14 mouse cellular contexts compared by ENCODE assay signal in the genomic region with DNA sequence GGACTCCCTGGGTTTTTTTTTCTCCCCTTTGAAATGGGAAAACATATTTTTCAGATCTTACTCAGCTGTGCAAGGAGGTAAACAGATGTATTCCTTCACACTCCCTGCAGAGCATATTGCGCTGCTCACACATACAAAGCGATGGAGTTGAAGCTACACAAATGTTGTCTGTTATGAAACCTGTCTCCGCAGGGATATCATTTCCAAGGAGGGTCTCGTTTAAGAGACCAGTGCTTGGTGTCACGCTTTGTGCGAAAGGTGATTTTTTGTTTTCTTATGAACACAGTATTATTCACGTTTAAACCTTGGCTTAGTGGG. TPM values are rescaled to one million over a fixed set of nuclear protein-coding genes. Genes with fewer than 3 reads are reported as not detected.
DNase-seq lines count a peak whose midpoint lies in the region; ATAC-seq and TF ChIP-seq lines count a peak whose summit lies in the region.
"Had no signal": no experiment of that assay in that cellular context is flagged by ENCODE, and none has a peak within 500 bp of the region (broad histone marks: within the 10 kb centered on the region; RNA-seq: fewer than 3 reads in every experiment).

No protein-coding gene starts in this region.

- H3K9me3 ChIP-seq in midbrain, postnatal 0 days (ENCODE audit: low read length), result no peaks in the 10 kb centered on the region
- H3K9me3 ChIP-seq in midbrain, embryonic 16.5 days (replicated peaks; ENCODE audit: control insufficient read depth, low read length, poor library complexity, severe bottlenecking), result no peaks in the 10 kb centered on the region
- no peaks in the 10 kb centered on the region for H3K9me3 ChIP-seq in stomach, embryonic 16.5 days (replicated peaks; ENCODE audit: control insufficient read depth, low read length)
- no peaks in the 10 kb centered on the region for H3K9me3 ChIP-seq in hindbrain, embryonic 13.5 days
- H3K9me3 ChIP-seq in neural tube, embryonic 15.5 days (replicated peaks), result no peaks in the 10 kb centered on the region
- H3K9me3 ChIP-seq: embryonic facial prominence, embryonic 13.5 days; heart, embryonic 12.5 days had no signal

- ATAC-seq in midbrain, postnatal 0 days (ENCODE audit: low FRiP score), result no peak
- no peak for ATAC-seq in midbrain, embryonic 16.5 days
- 0 out of 2 replicates have a peak, but pooled peaks have one; percentile 60 for ATAC-seq in stomach, embryonic 16.5 days (ENCODE audit: insufficient read depth, low FRiP score)
- ATAC-seq in hindbrain, embryonic 13.5 days (ENCODE audit: low FRiP score), result no peak
- no peak for ATAC-seq in neural tube, embryonic 15.5 days (ENCODE audit: low FRiP score)
- ATAC-seq: activated CD4-positive, CD25-positive, alpha-beta regulatory T cell, adult 4 months had no signal

- WGBS in midbrain, postnatal 0 days, result 73% methylated on average over 7 of the region's 7 CpGs
- WGBS in midbrain, embryonic 16.5 days, result 80% methylated on average over 7 of the region's 7 CpGs
- WGBS in stomach, embryonic 16.5 days, result 53% methylated on average over 7 of the region's 7 CpGs
- 85% methylated on average over 7 of the region's 7 CpGs for WGBS in hindbrain, embryonic 13.5 days
- WGBS in neural tube, embryonic 15.5 days, result 82% methylated on average over 7 of the region's 7 CpGs

- no peaks in the 10 kb centered on the region for H3K36me3 ChIP-seq in midbrain, postnatal 0 days (ENCODE audit: insufficient read depth, low read length)
- H3K36me3 ChIP-seq in midbrain, embryonic 16.5 days (ENCODE audit: control insufficient read depth, insufficient read depth, low read length), result no peaks in the 10 kb centered on the region
- no peaks in the 10 kb centered on the region for H3K36me3 ChIP-seq in stomach, embryonic 16.5 days (ENCODE audit: control insufficient read depth, insufficient read depth, low read length)
- H3K36me3 ChIP-seq in hindbrain, embryonic 13.5 days, result no peaks in the 10 kb centered on the region
- no peaks in the 10 kb centered on the region for H3K36me3 ChIP-seq in neural tube, embryonic 15.5 days
- H3K36me3 ChIP-seq: embryonic facial prominence, embryonic 13.5 days; heart, embryonic 12.5 days had no signal

- DNase-seq in frontal cortex, postnatal 36 days (ENCODE audit: low spot score in 2 of 2), result peak; percentile 22 to 61
- no peak for DNase-seq in frontal cortex, postnatal 25 days (ENCODE audit: low spot score in 2 of 2)
- peak; percentile 4 for DNase-seq in midbrain, postnatal 0 days (ENCODE audit: low spot score)
- DNase-seq in layer of hippocampus, adult 9-11 months, result peak; percentile 52
- DNase-seq: spleen, adult 18-20 months; thymus, postnatal 4 days had no signal

- no peak overlapping the region for H3K4me3 ChIP-seq in midbrain, postnatal 0 days (ENCODE audit: low read depth, low read length)
- no peak overlapping the region for H3K4me3 ChIP-seq in midbrain, embryonic 16.5 days (ENCODE audit: low read depth, low read length)
- peak overlapping the region; percentile 32; the same call in 1 of the 2 replicates for H3K4me3 ChIP-seq in stomach, embryonic 16.5 days (replicated peaks; ENCODE audit: low read length)
- H3K4me3 ChIP-seq in hindbrain, embryonic 13.5 days, result no peak overlapping the region
- no peak overlapping the region for H3K4me3 ChIP-seq in neural tube, embryonic 15.5 days (replicated peaks)
- H3K4me3 ChIP-seq: embryonic facial prominence, embryonic 13.5 days; heart, embryonic 12.5 days had no signal

- H3K27me3 ChIP-seq in midbrain, postnatal 0 days (ENCODE audit: insufficient read depth, low read length), result no peaks in the 10 kb centered on the region
- no peaks in the 10 kb centered on the region for H3K27me3 ChIP-seq in midbrain, embryonic 16.5 days (ENCODE audit: control insufficient read depth, insufficient read depth, low read depth, low read length)
- no peaks in the 10 kb centered on the region for H3K27me3 ChIP-seq in stomach, embryonic 16.5 days (ENCODE audit: control insufficient read depth, insufficient read depth, low read length)
- H3K27me3 ChIP-seq in hindbrain, embryonic 13.5 days, result no peaks in the 10 kb centered on the region
- no peaks in the 10 kb centered on the region for H3K27me3 ChIP-seq in neural tube, embryonic 15.5 days (replicated peaks)
- H3K27me3 ChIP-seq: embryonic facial prominence, embryonic 13.5 days; heart, embryonic 12.5 days had no signal

- H3K4me2 ChIP-seq in midbrain, postnatal 0 days (ENCODE audit: low read depth, low read length, poor library complexity, severe bottlenecking), result no peak overlapping the region
- no peak overlapping the region for H3K4me2 ChIP-seq in midbrain, embryonic 16.5 days (ENCODE audit: low read length)
- H3K4me2 ChIP-seq in stomach, embryonic 16.5 days (ENCODE audit: low read depth, low read length), result peak overlapping the region; percentile 61
- H3K4me2 ChIP-seq in hindbrain, embryonic 13.5 days, result no peak overlapping the region
- H3K4me2 ChIP-seq in neural tube, embryonic 15.5 days, result no peak overlapping the region
- H3K4me2 ChIP-seq: embryonic facial prominence, embryonic 13.5 days; heart, embryonic 12.5 days; hindbrain, embryonic 14.5 days had no signal

- no peak overlapping the region for H3K9ac ChIP-seq in midbrain, postnatal 0 days (replicated peaks; ENCODE audit: low read length, poor library complexity, severe bottlenecking)
- H3K9ac ChIP-seq in midbrain, embryonic 16.5 days (ENCODE audit: low read depth, low read length), result no peak overlapping the region
- H3K9ac ChIP-seq in stomach, embryonic 16.5 days (ENCODE audit: low read length), result no peak overlapping the region
- no peak overlapping the region for H3K9ac ChIP-seq in hindbrain, embryonic 13.5 days
- no peak overlapping the region for H3K9ac ChIP-seq in neural tube, embryonic 15.5 days (replicated peaks)
- H3K9ac ChIP-seq: embryonic facial prominence, embryonic 13.5 days; heart, embryonic 12.5 days; hindbrain, embryonic 14.5 days had no signal

- no peaks in the 10 kb centered on the region for H3K4me1 ChIP-seq in midbrain, postnatal 0 days (ENCODE audit: insufficient read depth, low read length)
- peaks cover 4% of the 10 kb centered on the region; the same call in 1 of the 2 replicates for H3K4me1 ChIP-seq in midbrain, embryonic 16.5 days (ENCODE audit: control insufficient read depth, insufficient read depth, low read length)
- H3K4me1 ChIP-seq in stomach, embryonic 16.5 days (ENCODE audit: control insufficient read depth, insufficient read depth, low read length), result no peaks in the 10 kb centered on the region
- peaks cover 13% of the 10 kb centered on the region for H3K4me1 ChIP-seq in hindbrain, embryonic 13.5 days (replicated peaks)
- H3K4me1 ChIP-seq in neural tube, embryonic 15.5 days, result peaks cover 9% of the 10 kb centered on the region; the same call in 1 of the 2 replicates
- H3K4me1 ChIP-seq: embryonic facial prominence, embryonic 13.5 days had no signal

- no peak overlapping the region for H3K27ac ChIP-seq in midbrain, postnatal 0 days (ENCODE audit: low read depth, low read length)
- no peak overlapping the region for H3K27ac ChIP-seq in midbrain, embryonic 16.5 days (ENCODE audit: low read length)
- H3K27ac ChIP-seq in stomach, embryonic 16.5 days (ENCODE audit: low read length), result no peak overlapping the region
- H3K27ac ChIP-seq in hindbrain, embryonic 13.5 days, result no peak overlapping the region
- H3K27ac ChIP-seq in neural tube, embryonic 15.5 days (replicated peaks), result no peak overlapping the region
- H3K27ac ChIP-seq: embryonic facial prominence, embryonic 13.5 days; hindbrain, embryonic 14.5 days had no signal

- no peak for TF ChIP-seq CTCF in midbrain, postnatal 0 days (IDR thresholded peaks at IDR 0.05)

RNA-seq across cellular contexts. Expression of a gene that starts 40.3 kb away (rescaled TPM):
- 124 and 125 TPM in 2 replicates for total RNA-seq in midbrain, postnatal 0 days (2014; rRNA removed)
- polyA plus RNA-seq in midbrain, postnatal 0 days (2015; fragmentation: Nextera tagmentation; extraction: Ambion mirVana), result 880 and 907 TPM in 2 replicates
- polyA plus RNA-seq in midbrain, embryonic 16.5 days (2015; fragmentation: Nextera tagmentation; extraction: Ambion mirVana), result 689 and 704 TPM in 2 replicates
- polyA plus RNA-seq in stomach, embryonic 16.5 days (2015; fragmentation: Nextera tagmentation; extraction: Ambion mirVana), result 846 and 927 TPM in 2 replicates
- 829 and 850 TPM in 2 replicates for polyA plus RNA-seq in hindbrain, embryonic 13.5 days (2015; fragmentation: Nextera tagmentation; extraction: Ambion mirVana)
- 846 and 888 TPM in 2 replicates for polyA plus RNA-seq in neural tube, embryonic 15.5 days (2015; fragmentation: Nextera tagmentation; extraction: Ambion mirVana)

RNA-seq across cellular contexts. Expression of a gene that starts 41.0 kb away (rescaled TPM):
- 17.9 and 22.6 TPM in 2 replicates for total RNA-seq in midbrain, postnatal 0 days (2014; rRNA removed)
- 7.8 and 8.5 TPM in 2 replicates for polyA plus RNA-seq in midbrain, postnatal 0 days (2015; fragmentation: Nextera tagmentation; extraction: Ambion mirVana)
- polyA plus RNA-seq in midbrain, embryonic 16.5 days (2015; fragmentation: Nextera tagmentation; extraction: Ambion mirVana), result 17.1 and 18.4 TPM in 2 replicates
- 31.3 and 32.0 TPM in 2 replicates for polyA plus RNA-seq in stomach, embryonic 16.5 days (2015; fragmentation: Nextera tagmentation; extraction: Ambion mirVana)
- 20.9 and 21.4 TPM in 2 replicates for polyA plus RNA-seq in hindbrain, embryonic 13.5 days (2015; fragmentation: Nextera tagmentation; extraction: Ambion mirVana)
- polyA plus RNA-seq in neural tube, embryonic 15.5 days (2015; fragmentation: Nextera tagmentation; extraction: Ambion mirVana), result 14.7 and 17.0 TPM in 2 replicates

Comparison
In these comparisons a context has a peak if more than half of its experiments do, and no peak if none do; other contexts are left out.
1. DNase-seq: peak in frontal cortex, postnatal 36 days (2 of 2), midbrain, postnatal 0 days (single experiment) and layer of hippocampus, adult 9-11 months (single experiment); none in frontal cortex, postnatal 25 days (0 of 2).